Mouse (Mus musculus) kidney, adult 11 months (tissue): ENCODE results near the gene Zbtb4.
A peak's percentile ranks its signal among the peaks of the same experiment; 100 is the strongest.

ENCODE experiments used
- DNase-seq: peaks from one replicate; pipeline ENCODE4 v3.0.0; 2022

Zbtb4 gene

DNA sequence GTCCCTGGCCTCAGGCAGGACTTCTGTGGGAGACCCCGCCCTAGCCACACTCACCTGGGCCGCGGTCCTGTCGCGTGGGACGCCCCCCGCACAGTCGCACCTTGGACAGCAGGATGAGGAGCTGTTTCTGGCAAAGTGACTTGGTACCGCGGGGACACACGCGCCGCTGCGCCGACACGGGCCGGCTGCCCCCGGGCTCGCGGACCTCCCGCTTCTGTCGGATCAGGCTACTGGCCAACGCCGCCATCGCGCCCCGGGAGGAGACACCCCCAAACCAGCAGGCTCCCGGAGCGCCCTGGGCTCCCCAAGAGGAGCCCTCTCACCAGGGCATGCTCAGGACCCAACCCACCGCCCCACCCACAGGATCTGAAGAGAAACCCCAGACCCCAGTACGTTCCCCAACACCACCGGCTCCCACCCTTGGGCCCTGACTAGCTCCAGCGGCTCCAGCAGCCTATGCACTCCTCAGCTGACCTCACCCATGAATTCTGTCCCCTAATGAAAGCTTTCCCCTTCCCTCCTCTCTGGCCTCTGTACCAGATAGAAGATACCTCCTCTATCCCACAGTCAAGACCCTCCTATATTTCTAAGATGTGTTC lies 35.8 kb downstream of the Zbtb4 start, which contains the start of gene Fgf11:
Gene Fgf11, minus strand, starts transcription at position 479 of the 599 bp plus-strand sequence.
- no peak for DNase-seq

GRCm38 (mm10) chr11:69802648-69803105 lies 37.0 kb downstream of the Zbtb4 start:
- DNase-seq, result peak; percentile 72

DNA sequence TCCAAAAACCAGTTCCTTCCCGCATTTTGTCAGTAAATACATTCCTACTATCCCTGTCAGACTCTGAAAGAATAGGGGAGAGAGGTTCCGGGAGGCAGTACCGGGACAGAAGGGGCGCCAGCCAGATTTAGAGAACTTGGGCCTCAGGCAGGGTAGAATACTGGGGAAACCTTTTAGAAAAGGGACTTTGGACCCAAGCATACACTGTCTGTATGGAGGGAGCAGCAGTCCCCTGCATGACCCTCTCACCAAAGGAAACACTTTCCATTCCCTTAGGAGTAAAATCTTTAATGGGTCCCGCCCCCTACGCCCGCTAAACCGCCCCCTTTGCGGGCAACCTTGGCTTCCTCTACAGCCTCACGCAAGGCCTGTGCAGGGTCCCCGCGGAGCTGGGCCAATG lies 37.6 kb downstream of the Zbtb4 start:
- no peak for DNase-seq

DNA sequence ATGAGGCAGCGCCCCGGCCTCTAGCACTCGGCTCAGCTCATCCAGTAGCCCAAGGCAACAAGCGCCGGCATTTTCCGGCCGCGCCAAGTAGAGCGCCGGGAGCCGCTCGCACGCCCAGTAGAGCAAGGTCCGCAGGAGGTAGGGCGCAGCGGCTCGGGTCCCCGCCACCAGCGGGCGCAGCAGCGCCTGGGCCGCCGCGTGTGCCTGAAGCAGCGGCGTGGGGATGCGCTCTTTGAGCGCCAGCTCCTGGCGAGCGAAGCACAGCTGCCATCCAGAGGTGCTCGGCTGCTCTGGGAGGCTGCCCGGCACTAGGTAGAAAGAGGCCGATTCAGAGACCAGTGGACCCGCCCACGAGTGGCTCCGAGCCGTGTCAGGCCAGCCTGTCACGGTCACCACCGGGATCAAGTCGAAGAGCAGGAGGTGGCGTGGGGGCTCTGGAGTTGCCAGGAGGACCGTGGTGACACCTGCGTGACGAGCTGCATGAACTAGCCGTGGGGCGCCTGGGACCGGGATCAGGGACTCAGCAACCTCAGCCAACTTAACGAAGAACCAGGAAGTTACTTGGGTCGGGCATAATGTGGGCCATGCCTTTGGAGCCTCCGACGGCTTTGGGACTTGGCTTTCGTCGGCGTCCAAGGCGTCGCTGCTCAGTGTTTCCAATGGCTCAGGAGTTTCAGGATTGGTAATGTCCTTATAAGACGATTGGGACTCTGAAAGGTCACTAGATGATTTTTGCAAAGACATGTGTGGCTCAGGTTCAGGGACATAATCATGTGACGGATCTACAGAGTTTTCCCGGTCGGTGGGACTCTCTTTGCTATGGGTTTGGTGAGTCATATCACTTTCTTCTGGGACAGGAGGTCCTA lies 38.3 kb downstream of the Zbtb4 start:
- DNase-seq, result peak; percentile 79

DNA sequence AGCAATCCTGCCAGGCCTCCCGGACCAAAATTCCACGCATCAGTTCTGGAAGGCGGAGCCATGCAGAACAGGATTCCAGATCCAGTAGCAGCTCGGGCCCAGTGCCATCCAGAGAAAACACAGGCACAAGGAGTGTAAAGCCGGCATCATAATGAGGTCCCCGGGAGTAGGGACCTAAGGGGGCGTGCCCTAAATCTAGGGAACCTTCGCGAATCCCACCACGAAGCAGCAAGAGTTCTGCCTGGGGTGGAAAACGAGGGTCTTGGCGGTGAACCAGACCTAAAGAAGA lies 38.9 kb downstream of the Zbtb4 start:
- peak; percentile 54 for DNase-seq

- peak; percentile 91 for DNase-seq
Observed at GRCm38 (mm10) chr11:69804972-69805909, 39.5 kb downstream of the Zbtb4 start, which contains the start of gene Tmem102. Gene Tmem102, minus strand, starts transcription at chr11:69805624.

- no peak for DNase-seq
Observed at GRCm38 (mm10) chr11:69806378-69806777, 40.7 kb downstream of the Zbtb4 start.

DNA sequence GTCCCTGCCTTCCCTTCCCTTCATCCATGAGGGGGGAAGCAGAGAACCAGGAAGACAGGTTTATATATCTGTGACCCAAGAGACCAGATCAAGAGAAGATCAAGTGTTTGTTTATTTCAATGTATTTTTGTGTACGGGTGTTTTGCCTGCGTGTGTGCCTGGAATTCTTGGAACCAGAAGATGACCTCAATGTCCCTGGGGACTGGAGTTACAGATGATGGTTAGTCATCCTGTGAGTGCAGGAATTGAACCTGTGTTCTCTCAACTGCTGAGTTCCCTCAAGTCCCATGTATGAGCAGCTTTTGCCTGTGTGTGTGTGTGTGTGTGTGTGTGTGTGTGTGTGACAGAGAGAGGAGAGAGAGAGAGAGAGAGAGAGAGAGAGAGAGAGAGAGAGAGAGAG lies 41.9 kb downstream of the Zbtb4 start:
- no peak for DNase-seq

GRCm38 (mm10) chr11:69810280-69810679 lies 44.6 kb downstream of the Zbtb4 start:
- DNase-seq, result no peak

GRCm38 (mm10) chr11:69815155-69815554 lies 49.4 kb downstream of the Zbtb4 start, which contains the start of gene Gm39566:
Gene Gm39566, minus strand, starts transcription at chr11:69815298.
- no peak for DNase-seq

DNA sequence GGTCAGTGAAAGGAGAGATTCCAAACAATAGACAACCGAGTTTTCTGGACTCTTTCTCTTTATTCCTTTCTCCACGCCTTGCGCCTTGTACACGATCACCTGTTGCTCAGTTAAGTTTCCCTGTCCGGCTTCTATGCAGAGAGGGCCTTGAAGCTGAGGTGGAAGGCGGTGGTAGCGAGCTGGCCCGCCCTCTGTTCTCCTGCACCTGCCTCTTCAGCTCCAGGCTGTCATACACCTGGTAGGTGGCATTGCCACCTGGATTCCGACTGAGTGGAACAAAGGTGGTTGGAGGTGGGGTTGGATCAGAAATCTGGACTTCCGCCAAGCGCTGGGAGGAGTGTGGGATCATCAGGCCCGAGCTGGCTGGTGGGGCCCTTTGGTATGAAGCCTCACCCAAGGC lies 50.8 kb downstream of the Zbtb4 start:
- no peak for DNase-seq

- no peak for DNase-seq
Observed at GRCm38 (mm10) chr11:69818365-69818764, 52.7 kb downstream of the Zbtb4 start, which contains the start of gene Spem2. Gene Spem2, minus strand, starts transcription at chr11:69818465.

DNA sequence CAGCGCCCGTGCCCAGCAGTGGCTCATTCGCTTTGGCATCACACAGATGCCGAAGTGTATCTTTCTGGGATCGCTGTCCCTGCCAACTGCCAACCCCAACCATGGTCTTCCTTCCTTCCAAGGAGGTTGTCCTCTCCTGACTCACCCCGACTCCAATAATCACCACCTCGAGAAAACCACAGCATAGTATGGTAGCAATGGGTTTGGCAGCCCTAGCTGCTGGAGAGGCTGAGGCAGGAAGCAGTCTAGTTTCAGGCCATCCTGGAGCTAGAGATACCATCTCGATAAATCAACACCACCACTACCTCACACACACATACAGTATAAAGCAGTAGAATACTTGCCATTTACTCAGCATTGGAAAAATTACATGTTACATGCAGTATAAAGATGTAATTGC lies 53.2 kb downstream of the Zbtb4 start:
- no peak for DNase-seq

- DNase-seq, result no peak
Observed at GRCm38 (mm10) chr11:69822080-69822479, 56.4 kb downstream of the Zbtb4 start, which contains the start of gene Spem1. Gene Spem1, minus strand, starts transcription at chr11:69822180.

GRCm38 (mm10) chr11:69823456-69823855 lies 57.7 kb downstream of the Zbtb4 start:
- no peak for DNase-seq

- DNase-seq, result no peak
Observed at GRCm38 (mm10) chr11:69828832-69829231, 63.1 kb downstream of the Zbtb4 start.

DNA sequence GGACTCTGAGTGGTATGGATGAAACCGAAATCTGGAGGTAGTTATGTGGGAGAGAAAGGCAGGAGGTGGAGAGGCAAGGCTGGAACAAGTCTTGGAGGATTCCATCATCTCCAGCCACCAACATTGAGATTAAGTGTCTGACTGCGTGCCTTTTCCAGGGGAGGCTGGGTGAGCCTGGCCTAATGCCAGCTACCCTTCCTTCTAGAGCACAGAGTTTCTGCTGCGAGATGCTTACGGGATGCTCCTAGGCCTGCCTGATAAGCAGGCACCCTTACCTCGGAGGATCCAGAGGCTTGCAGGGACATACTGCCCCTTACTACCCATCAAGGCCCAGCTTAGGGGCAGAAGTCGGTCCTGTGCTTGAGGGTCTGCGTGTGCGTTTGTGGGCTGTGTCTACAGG lies 67.8 kb downstream of the Zbtb4 start:
- no peak for DNase-seq
